Mouse (Mus musculus): ENCODE measurements around the gene Fyb.

The Fyb gene

DNA sequence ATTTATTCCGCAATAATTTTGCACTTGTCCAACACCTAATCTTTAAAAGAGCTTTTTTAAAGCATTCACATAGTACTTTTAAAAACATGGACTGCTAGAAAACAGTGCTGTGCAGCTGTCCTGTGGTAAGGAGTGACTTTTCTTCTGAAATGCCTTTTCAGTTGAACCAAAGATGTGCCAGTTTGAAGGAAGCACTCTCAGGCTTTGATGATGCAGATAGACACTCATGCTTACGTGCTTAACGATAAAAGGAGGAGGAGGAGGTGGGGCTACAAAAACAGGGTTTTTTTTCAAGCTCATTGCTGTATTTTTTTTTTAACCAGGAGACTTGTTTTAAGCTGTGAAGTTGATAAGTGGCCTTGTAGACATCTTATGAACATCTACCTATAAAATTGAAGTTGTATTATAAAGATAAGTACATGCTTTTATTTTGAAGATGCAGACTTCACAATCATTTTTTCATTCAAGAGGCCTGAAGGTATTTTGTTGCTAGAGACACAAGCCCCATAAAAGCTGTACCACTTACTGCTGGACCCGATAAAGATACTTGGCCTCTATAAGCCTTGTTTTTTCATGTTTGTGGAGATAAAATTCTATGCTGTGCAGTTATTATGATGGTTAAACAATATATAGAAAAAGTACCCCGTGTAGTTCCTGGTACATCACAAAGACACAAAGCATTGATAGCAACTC is 70.1 kb downstream of the Fyb start:
- DNase-seq (ENCODE audit: extremely low spot score, low read depth, low spot score) = no peak

DNA sequence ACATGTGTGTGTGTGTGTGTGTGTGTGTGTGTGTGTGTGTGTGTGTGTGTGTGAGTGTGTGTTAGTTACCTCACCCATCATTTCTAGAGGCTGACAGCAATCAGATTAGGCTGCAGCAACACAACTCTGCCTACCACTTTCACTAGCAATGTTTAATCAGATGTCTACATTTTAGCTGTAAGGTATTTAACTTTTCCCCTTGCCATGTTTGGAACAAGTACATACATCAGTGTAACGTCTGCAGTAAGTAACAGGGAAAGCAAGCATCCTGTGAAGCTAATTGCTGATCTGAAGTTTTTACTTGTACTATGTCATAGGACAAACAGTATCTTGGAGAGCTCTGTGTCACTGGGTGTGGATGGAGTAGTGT is 70.6 kb downstream of the Fyb start:
- DNase-seq (ENCODE audit: extremely low spot score, low read depth, low spot score) = no peak

DNA sequence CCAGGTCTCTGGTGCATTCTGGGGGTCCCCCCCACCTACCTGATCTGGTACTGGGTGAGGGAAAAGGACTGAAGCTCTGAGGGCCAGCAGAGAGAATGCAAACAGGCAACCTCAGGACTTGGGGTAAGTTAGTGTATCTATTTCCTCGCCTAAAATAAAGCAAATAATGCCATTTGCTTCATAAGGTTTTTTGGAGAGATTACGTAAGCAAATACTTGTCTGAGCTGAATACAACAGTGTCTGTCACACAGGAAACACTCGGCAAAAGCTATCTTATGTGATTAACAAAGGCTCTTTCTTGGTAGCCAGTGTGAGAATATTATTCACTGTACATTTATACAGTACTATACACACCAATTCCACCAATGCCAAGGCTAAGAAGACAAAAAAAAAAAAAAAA is 76.0 kb downstream of the Fyb start:
- no peak for DNase-seq (ENCODE audit: extremely low spot score, low read depth, low spot score)

DNA sequence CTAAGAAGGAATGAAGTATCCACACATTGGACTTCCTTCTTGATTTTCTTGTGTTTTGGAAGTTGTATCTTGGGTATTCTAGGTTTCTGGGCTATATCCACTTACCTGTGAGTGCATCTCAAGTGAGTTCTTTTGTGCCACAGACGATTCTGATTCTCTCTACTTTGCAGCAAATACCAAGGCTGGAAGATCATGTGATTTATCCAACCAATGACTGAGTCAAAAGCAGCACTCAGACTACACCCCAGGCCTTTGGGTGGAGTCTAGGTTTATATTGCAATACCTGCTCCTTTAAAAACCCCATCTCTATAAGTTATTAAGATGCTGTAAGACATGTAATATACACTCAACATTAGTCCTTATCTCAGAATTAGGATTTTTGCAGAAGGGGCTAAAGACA is 77.7 kb downstream of the Fyb start:
- no peak for DNase-seq (ENCODE audit: extremely low spot score, low read depth, low spot score)

DNA sequence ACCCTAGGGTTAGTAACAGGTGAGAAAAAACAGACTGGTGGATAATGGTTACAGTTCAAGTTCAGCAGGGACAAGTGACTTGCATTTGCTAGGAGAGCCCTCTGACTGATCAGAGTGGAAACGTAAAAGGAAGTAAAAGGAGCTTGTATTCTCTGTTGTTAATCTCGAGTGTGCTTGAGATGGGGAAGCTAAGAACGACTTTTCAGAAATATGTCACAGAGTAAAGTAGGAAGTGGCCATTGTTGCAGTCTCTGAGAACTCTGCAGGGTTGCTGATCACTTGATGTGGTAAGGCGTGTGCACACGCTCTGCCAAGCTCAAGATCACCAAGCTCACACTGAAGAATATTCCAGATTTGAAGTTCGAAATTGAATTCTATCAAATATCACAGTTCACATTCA is 78.7 kb downstream of the Fyb start:
- DNase-seq (ENCODE audit: extremely low spot score, low read depth, low spot score) = no peak

DNA sequence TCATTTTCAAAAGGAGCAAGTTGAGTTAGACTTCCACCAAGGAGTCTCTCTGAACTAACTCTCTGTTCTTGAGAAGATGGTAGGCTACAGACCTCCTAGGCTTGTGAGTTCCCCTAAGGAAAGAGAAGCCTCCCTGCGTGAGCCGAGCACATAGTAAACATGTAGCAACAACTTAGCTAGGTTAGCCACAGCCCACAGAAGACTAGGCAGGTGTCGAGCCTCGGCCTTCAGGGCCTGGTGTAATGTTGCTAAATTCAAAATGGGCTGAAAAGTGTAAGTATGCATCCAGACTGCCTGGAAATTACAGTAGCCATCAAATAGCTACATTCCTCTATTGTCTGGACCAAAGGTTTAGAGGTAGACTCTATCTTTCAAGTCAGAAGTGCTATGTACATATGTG is 79.3 kb downstream of the Fyb start:
- DNase-seq (ENCODE audit: extremely low spot score, low read depth, low spot score) = no peak

DNA sequence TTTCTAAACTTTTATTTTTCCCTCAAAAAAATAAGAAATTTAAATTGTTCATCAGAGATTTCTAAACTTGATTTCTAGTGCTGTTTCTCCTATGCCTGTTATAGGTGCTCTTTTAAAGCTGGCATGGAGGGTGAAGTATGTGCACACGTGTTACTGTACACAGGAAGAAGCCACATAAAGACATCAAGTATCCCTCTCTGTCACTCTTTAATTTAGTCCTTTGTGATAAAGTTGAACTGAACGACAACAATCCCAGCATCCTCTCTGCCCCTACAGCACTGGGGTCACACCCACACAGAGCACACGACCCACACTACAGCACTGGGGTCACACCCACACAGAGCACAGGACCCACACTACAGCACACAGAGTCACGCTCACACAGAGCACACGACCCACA is 88.0 kb downstream of the Fyb start:
- DNase-seq (ENCODE audit: extremely low spot score, low read depth, low spot score) = no peak

DNA sequence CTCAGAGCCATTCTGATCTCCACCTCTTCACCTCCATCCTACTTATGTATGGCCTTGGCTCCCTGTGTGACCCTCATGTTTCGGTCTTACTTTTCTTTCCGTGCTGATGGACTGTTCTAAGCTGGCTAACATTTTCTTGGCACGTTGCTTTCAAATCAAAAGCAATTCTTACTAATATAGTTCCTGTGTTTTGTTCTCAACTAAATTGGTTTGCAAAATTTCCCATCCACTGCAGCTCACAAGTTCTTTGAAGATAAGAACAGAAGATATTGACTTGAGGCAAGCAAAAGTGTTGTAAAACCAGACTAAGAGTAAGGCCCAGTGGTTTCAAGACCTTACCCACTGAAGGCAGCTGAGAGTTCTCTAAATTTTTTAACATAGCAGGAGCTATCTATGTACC is 90.2 kb downstream of the Fyb start:
- no peak for DNase-seq (ENCODE audit: extremely low spot score, low read depth, low spot score)

DNA sequence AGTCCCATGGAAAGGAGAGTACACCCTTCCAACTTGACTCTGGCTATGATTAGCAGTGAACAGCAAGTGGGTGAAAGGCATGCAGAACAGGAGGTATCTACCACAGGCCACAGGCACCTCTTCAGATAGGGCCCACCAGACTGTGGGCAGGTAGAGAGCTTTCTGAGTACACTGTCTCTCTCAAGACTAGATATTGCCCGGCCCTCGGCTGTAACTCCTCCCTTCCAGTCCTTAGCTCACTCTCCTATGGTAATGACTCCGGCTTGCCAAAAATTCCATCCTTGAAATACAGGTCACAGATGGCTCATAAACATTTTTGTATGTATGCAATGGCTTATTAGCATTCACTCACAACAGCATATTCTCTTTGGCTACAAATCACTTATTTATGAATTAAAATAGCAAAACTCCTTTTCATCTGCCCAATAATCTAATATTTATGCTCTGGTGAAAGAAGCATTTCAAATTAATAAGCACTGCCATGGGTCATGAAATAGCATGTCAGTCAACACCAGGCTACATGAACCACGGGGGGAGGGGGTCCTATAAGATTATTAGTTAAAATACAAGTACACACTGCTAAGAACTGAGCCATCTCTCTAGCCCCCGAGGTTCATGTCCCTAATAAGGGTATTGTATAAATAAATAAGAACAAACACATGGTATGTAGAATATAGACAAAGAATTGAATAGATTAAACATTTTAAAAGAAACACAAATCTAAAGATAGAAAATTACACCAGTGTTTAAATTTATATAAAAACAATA is 93.9 kb downstream of the Fyb start:
- DNase-seq (ENCODE audit: extremely low spot score, low read depth, low spot score) = no peak

DNA sequence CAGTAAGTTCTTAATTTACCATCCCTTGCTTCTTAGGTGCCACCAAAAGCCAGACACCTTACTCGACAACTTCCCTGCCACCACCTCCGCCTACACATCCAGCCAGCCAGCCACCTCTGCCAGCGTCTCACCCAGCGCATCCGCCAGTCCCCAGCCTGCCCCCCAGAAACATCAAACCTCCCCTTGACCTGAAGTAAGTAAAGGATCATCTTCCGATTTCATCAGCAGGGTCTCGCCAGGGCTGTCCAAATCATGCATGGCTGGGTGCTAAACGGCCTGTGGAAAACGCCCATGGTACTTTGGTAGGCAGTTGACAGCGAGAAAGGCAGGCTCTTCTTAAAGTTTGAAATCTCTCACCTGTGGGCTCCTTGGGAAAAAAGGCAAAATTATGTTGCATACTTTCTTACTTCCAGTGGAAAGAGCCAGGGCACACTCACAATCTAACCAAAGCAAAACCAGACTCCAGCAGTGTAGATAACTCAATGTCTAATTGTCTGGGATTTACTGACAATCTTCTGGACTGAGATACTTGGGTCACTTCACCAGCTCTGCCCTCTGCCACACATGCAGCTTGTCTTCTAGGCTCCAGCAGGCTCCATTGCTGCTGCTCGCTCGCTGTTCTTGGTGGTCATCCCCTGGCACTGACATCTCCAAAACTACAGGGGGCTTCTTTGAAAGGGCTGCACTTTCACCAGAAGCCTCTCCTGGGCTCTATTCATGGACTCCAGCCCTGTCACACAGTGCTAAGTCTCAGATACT is 97.1 kb downstream of the Fyb start:
- DNase-seq (ENCODE audit: extremely low spot score, low read depth, low spot score) = no peak

DNA sequence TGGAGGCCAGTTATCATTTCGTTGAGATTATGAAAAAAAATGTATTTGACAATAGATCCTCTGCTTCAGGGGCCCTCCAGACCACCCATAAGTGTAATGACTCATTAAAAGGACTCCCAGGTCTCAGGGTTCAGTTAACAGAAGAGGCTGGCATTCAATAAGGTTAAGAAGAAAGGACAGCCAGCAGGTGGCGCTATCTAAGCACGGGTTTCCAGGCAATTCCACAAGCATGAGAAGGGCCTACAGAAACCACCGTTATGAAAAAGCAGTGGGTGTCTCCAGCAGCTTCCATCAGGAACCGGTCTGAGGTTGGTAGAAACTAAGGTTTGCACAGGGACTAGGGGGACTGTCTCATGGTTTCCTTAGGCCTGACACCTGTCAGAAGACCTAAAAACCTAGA is 99.9 kb downstream of the Fyb start:
- peak; percentile 71 for DNase-seq (ENCODE audit: extremely low spot score, low read depth, low spot score)

DNA sequence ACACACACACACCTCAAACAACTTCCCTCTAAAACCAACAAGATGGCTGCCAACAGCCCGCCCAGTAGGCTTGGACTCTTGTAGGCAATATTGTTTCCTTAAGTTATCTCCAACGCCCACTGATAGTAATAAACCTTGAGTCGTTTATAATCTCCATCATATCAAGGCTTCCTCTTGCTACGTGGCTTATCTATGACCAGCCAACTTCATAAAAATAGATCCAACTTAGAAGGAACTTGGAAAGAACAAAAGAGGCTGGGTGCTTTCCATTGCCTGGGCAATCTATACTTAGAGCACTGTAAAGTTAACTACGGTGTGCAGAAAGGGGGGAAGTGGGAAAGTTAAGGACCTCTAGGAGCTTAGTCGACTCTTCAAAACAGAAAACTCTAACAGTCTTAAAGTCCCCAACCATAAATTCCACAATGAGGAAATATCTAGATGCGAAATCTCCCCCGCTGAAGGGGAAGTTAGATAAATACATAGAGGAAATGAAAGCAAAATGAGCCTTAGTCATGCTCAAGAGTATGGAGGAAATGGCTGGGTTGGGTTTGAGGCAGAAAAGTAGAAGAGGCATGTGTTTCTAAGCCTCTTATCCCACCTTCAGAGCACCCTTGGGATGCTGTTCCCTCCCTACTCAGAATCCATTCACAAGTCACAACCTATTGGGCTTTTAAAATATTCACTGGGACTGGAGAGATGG is 101.0 kb downstream of the Fyb start:
- no peak for DNase-seq (ENCODE audit: extremely low spot score, low read depth, low spot score)

DNA sequence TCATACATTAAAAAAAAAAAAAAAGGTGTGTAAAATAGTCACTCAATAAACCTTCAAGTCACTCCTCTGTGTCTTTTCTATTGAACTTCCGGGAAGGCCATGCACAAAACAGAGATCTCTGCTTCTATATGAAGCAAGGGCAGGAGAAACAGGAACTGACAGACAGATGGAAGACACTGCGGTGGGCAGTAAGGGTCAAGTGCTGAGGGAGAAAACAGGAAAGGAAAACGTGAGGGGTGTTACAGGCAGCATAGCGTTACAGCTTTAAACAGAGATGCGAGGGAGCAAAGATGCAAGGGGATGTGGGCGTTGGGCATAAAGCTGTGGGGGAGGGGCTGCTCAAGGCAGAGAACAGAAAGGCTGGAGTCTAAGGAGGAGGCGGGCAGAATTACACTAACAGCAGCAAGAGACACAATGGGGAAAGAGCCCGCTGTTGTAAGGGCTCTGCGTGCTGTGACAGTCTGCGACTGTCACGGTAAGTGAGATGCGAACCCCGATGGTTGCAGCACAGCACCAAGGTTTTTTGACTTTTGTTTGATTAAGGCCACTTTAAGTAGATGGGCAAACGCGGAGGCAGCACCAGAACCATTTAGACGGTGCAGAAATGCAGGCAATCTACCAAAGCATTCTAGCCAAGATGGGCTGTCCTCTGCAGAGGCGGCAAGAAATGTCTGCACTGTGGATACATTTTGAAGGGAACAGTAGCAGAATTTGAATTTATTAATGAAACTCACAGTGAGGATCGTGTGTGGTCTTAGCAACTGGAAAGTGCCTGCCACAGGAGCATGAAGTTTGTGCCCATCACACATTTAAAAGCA is 101.9 kb downstream of the Fyb start:
- no peak for DNase-seq (ENCODE audit: extremely low spot score, low read depth, low spot score)

DNA sequence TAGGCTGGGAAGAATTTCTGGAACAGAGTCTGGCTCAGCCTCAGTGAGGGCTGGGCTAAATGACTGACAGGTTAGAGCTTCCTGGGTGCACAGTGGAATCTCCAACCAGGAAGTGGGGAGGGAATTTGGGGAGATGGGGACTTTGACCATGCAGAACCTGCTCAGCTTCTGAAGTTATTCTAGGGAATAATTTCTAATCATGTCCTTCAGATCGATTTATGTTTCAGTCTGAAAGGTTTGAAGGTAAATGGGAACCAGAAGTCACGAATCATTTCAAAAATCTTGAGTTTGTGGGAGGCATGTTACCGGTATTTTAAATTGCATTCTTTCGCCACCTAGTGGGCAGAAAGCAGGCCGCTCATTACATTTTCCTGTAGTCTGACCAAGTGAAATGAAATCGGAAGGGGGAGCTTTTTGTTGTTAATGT is 103.0 kb downstream of the Fyb start:
- peak; percentile 26 for DNase-seq (ENCODE audit: extremely low spot score, low read depth, low spot score)

DNA sequence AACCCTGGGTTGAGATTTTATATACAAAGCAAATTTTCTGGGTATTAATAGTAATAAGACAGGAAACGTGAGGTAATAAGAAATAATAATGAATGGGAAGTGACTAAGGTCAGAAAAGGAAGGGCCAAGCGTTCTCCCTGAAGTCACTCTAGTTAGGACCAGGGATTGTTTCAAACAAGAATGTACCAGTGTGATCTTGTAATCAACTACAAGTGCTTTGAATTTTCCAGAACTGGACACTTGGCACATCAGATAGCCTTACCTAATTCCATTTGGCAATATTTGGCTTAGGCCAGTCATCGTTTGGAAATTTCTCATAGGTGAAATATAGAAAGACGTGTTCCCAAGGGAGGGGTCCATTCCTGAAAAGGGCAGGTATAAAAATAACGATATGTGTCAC is 103.5 kb downstream of the Fyb start:
- no peak for DNase-seq (ENCODE audit: extremely low spot score, low read depth, low spot score)

DNA sequence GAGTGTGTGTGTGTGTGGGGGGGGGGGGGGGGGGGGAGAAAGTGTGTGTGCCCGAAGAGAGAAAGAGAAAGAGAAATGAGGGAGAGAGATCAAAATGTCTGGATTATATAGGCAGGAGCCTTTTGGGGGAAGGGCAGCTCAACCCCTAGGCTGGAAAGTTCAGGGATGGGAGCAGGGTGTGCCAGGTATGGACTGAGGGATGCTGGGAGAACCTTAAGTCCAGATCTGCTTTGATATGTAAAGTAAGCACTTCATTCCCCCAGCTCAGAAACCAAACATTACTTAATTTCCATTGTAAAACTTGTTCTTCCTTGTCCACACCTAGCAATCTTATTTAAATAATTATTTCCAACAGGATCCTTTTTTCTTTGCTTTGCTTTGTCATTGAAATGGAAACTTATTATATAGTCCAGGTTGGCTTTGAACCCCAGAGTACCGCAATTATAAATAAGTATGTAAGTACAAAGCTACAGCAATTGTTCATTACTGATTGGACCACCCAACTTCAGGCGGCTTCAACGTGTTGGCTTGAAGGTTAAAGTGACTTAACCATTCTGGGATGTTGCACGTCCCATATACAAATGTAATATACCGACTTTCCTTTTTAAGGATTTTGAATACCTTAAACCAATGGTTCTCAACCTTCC is 105.9 kb downstream of the Fyb start:
- no peak for DNase-seq (ENCODE audit: extremely low spot score, low read depth, low spot score)

DNA sequence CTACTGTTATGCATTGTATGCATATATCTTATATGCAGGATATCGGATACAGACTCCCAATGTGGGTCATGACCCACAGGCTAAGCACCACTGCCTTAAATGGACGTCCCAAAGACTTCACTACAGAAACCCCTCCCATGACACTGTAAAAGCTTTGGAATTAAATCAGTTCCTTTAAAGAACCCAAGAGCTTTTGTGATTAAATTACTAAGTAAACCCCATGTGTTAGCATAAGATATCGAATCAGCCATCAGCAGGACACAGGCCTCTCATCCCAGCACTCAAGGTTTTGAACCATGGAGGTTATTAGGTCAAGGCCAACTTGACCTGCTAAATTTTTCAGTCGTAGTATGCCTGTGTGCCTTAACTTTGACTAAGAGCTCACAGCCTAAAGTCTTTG is 106.5 kb downstream of the Fyb start:
- no peak for DNase-seq (ENCODE audit: extremely low spot score, low read depth, low spot score)

DNA sequence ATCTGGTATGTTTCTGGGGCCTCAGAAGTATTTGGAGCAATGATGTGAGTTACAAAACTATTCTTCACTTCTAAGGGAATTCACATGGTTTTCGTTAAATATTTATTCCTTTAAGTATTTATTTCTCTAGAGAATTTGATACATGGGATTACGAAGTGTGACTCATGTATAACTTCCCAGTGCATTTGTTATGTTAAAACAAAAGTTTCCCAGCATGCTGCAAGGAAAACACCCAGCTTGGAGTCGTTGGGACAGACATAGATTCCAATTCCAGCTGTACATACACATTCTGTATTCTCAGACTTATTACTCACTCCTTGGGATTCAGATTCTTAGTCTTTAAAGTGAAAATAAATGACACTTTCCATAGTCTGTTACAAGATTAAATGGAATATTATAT is 112.8 kb downstream of the Fyb start:
- DNase-seq (ENCODE audit: extremely low spot score, low read depth, low spot score) = no peak

DNA sequence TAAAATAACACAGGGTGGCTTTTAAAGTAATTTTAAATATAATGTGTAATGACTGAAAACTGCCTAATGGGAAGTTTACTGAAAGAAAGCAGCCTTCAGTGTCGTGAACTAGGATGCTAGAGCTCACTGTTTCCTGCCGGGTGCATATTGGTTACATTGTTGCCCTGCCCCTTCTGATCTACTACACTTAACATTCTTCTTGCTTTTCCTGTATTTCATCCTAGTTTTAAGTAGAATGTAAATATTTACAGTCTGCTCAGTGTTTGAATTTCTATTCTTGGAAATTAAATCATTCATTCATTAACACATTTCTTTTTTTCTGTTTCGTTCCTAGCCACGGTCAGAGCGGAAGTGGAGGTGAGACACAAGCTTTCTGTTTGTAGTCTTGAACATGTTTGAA is 119.6 kb downstream of the Fyb start:
- DNase-seq (ENCODE audit: extremely low spot score, low read depth, low spot score) = no peak

DNA sequence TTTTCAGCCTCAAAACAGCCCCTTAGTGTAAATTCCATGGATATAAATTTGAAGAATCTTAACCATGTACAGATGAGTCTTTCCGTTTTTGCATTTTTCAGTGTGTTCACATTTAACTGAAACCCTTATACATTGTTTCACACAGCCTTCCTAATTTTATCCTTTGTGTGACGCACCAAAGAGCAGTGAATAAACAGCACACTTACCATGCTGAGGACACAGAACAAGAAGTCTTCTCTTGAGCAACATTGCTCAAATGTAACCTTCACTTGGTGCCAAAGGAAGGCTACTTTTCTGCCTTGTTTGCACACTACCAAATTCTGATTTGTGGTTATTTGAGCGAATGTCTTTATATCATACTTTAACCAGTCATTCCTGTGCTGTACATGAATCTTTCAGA is 122.8 kb downstream of the Fyb start:
- no peak for DNase-seq (ENCODE audit: extremely low spot score, low read depth, low spot score)
